Mouse (Mus musculus) kidney, embryonic 15.5 days (tissue): ENCODE data around the gene RPS10-NUDT3. TPM values are rescaled to one million over a fixed set of nuclear protein-coding genes. Genes with fewer than 3 reads are reported as not detected.

Source experiments
- ATAC-seq: fragments of 200-750 bp; cut with Nextera tagmentation; replicated peaks from 2 replicates; pipeline ENCODE4 v1.8.0; 2017; ENCODE audit warnings: moderate TSS enrichment; ENCODE audit not compliant: low FRiP score
- H3K27ac ChIP-seq: fragments of 300-500 bp; sonication (generic); 2 replicates; pipeline ENCODE4 v1.5.1; 2015; ENCODE audit warnings: mild to moderate bottlenecking, inconsistent platforms
- H3K27me3 ChIP-seq: fragments of 300-500 bp; sonication (generic); 2 replicates; pipeline ENCODE4 v1.6.1; 2015; ENCODE audit warnings: inconsistent platforms
- H3K36me3 ChIP-seq: fragments of 300-500 bp; sonication (generic); 2 replicates; pipeline ENCODE4 v1.6.1; 2015; ENCODE audit warnings: inconsistent platforms
- H3K4me1 ChIP-seq: fragments of 300-500 bp; sonication (generic); 2 replicates; pipeline ENCODE4 v1.6.1; 2015; ENCODE audit warnings: inconsistent platforms
- H3K4me2 ChIP-seq: fragments of 300-500 bp; sonication (generic); 2 replicates; pipeline ENCODE4 v1.6.1; 2015; ENCODE audit warnings: moderate library complexity, mild to moderate bottlenecking, inconsistent platforms
- H3K4me3 ChIP-seq: fragments of 300-500 bp; sonication (generic); replicated peaks from 2 replicates; pipeline ENCODE4 v1.5.1; 2015; ENCODE audit warnings: mild to moderate bottlenecking, inconsistent platforms
- H3K9ac ChIP-seq: fragments of 300-500 bp; sonication (generic); 2 replicates; pipeline ENCODE4 v1.6.1; 2015; ENCODE audit warnings: mild to moderate bottlenecking, inconsistent platforms
- H3K9me3 ChIP-seq: fragments of 300-500 bp; sonication (generic); replicated peaks from 2 replicates; pipeline ENCODE4 v1.6.1; 2016; ENCODE audit warnings: inconsistent platforms
- WGBS: fragments of 180-500 bp; shearing (Covaris S2); methylation state at CpG from one replicate; pipeline ENCODE4 v1.1.7; 2015; ENCODE audit warnings: mixed read lengths; 5-methylcytosine and 5-hydroxymethylcytosine counted together
- polyA plus RNA-seq: library from polyadenylated mRNA; unstranded; fragments of >200 nt; fragmentation: Nextera tagmentation; extraction: Ambion mirVana; gene quantifications from 2 replicates; pipeline ENCODE4 v1.2.1, GENCODE M21; 2015

Gene RPS10-NUDT3
- polyA plus RNA-seq, 1 experiment from 2014 or later = not detected

DNA sequence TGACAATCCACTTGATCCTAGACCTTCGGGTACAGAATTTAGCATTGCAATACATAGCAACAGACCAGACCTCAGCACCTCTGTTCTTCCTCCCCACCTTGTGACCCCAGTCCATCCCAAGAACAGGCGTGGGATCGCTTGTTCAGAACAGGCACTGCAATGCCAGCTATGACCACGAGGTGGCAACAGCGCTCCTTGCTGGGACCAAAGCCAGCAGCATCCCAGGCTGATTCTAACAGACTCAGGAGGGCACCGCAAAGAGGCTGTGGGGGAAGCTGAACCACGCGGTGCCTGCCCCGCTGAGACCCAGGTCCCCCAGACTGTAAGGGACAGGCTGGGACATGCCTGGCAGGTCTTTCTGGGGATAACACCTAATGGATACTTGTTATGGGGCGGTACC lies 100.3 kb downstream of the RPS10-NUDT3 start:
- Histone ChIP-seq H3K4me3 (no peak overlapping the region), H3K4me1 (peaks cover 4% of the 10 kb centered on the region), H3K27ac (no peak overlapping the region), H3K9me3 (no peaks in the 10 kb centered on the region), H3K36me3 (no peaks in the 10 kb centered on the region), H3K9ac (no peak overlapping the region), H3K4me2 (0 out of 2 replicates have a peak overlapping the region, but pooled peaks have one; percentile 34), H3K27me3 (no peaks in the 10 kb centered on the region)
- ATAC-seq = peak; percentile 33; the same call in 1 of the 2 replicates
- WGBS = 1% methylated on average over 10 of the region's 10 CpGs

DNA sequence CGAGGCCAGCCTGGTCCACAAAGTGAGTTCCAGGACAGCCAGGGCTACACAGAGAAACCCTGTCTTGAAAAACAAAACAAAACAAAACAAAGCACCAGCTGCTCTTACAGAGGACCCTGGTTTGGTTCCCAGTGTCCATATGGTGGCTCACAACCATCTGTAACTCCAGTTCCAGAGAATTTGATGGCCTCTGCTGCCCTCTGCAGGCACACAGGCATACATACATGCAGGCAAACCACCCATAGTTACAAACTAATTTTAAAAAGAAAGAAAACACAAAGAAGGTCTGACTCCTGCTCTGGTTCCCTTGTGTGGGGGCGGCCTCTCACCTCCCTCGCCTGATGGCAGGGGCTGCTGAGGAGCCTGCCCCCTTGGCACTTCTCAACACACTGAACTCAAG lies 101.7 kb downstream of the RPS10-NUDT3 start:
- Histone ChIP-seq H3K36me3 (no peaks in the 10 kb centered on the region), H3K9me3 (no peaks in the 10 kb centered on the region), H3K9ac (no peak overlapping the region), H3K27me3 (no peaks in the 10 kb centered on the region), H3K4me1 (peaks cover 4% of the 10 kb centered on the region), H3K4me3 (no peak overlapping the region), H3K4me2 (no peak overlapping the region), H3K27ac (no peak overlapping the region)
- no peak for ATAC-seq
- WGBS = 88% methylated on average over 3 of the region's 3 CpGs

DNA sequence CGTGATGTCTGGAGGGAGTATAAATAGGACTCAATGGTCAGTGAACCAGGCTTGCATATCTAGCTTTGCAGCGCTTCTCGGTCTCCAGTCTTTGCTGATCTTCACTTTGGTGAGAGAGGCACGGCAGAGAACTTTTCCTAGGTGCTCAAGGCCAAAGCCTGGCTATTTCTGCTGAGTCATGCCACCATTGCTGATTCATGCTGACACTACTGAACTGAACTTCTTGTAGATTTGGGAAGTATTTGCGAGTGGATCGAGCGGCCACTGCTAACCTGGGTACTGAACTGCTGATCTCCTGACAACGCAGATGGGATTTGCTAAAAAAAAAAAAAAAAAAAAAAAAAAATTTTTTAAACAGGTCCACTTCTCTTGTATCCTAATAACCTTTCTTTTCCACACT lies 102.9 kb downstream of the RPS10-NUDT3 start:
- ATAC-seq = no peak
- Histone ChIP-seq H3K9me3 (no peaks in the 10 kb centered on the region), H3K4me1 (peaks cover 12% of the 10 kb centered on the region), H3K4me2 (no peak overlapping the region), H3K27me3 (no peaks in the 10 kb centered on the region), H3K9ac (no peak overlapping the region), H3K4me3 (no peak overlapping the region), H3K27ac (no peak overlapping the region), H3K36me3 (no peaks in the 10 kb centered on the region)
- 90% methylated on average over 8 of the region's 8 CpGs for WGBS

Other genes starting within 250 kb of the RPS10-NUDT3 start
- gene Grm4, start 113.8 kb downstream of the RPS10-NUDT3 start, polyA plus RNA-seq = 1.0 and 1.2 TPM in 2 replicates
- 250 and 269 TPM in 2 replicates for gene Hmga1, start 78.7 kb downstream of the RPS10-NUDT3 start, polyA plus RNA-seq
- gene AI413582, start 69.5 kb downstream of the RPS10-NUDT3 start, polyA plus RNA-seq = 14.1 and 17.3 TPM in 2 replicates
- gene Nudt3, start 11.7 kb downstream of the RPS10-NUDT3 start, polyA plus RNA-seq = 75.2 and 81.5 TPM in 2 replicates
- gene Rps10, start 1.4 kb upstream of the RPS10-NUDT3 start, polyA plus RNA-seq = 973 and 1,016 TPM in 2 replicates
- 0.99 and 1.5 TPM in 2 replicates for gene Pacsin1, start 20.3 kb upstream of the RPS10-NUDT3 start, polyA plus RNA-seq
- gene Spdef, start 93.7 kb upstream of the RPS10-NUDT3 start, polyA plus RNA-seq = 0.16 and 1.4 TPM in 2 replicates
- gene D17Wsu92e, start 185.4 kb upstream of the RPS10-NUDT3 start, polyA plus RNA-seq = 16.7 and 16.8 TPM in 2 replicates
- 330 and 331 TPM in 2 replicates for gene Snrpc, start 202.9 kb upstream of the RPS10-NUDT3 start, polyA plus RNA-seq
- 6.1 and 7.9 TPM in 2 replicates for gene Uhrf1bp1, start 221.2 kb upstream of the RPS10-NUDT3 start, polyA plus RNA-seq